Mouse (Mus musculus) C2C12 (cell line): ENCODE measurements around the gene Maip1.

Experiments
- CEBPB ChIP-seq: IDR thresholded peaks from one replicate; pipeline ENCODE4 v1.6.1; 2011; ENCODE audit warnings: low read depth, mild to moderate bottlenecking, control low read depth, moderate library complexity
- CTCF ChIP-seq: IDR thresholded peaks from one replicate; pipeline ENCODE4 v1.5.1; 2011; ENCODE audit not compliant: control insufficient read depth, insufficient read depth, insufficient read length
- FOSL1 ChIP-seq: IDR thresholded peaks from one replicate; pipeline ENCODE4 v1.8.0; 2011; ENCODE audit warnings: mild to moderate bottlenecking, low read length; ENCODE audit not compliant: poor library complexity, insufficient read depth, severe bottlenecking
- MAX ChIP-seq: IDR thresholded peaks from one replicate; pipeline ENCODE4 v1.6.1; 2011; ENCODE audit warnings: mild to moderate bottlenecking, control low read depth
- MYOD1 ChIP-seq: IDR thresholded peaks from one replicate; pipeline ENCODE4 v1.6.1; 2011; ENCODE audit warnings: low read depth; ENCODE audit not compliant: control insufficient read depth, insufficient read length
- MYOG ChIP-seq: IDR thresholded peaks from one replicate; pipeline ENCODE4 v1.6.1; 2011; ENCODE audit not compliant: control insufficient read depth, insufficient read length; ENCODE audit errors: extremely low read depth
- USF1 ChIP-seq: IDR thresholded peaks from one replicate; pipeline ENCODE4 v1.6.1; 2011; ENCODE audit warnings: low read depth, mild to moderate bottlenecking, control low read depth, moderate library complexity

GRCm38 (mm10) chr1:57433141-57433540, 27.0 kb downstream of the Maip1 start:
- TF ChIP-seq CTCF = no peak
- no peak for TF ChIP-seq MYOD1
- no peak for TF ChIP-seq USF1
- TF ChIP-seq FOSL1 = no peak
- no peak for TF ChIP-seq MAX
- TF ChIP-seq CEBPB = no peak
- no peak for TF ChIP-seq MYOG
